Mouse (Mus musculus) forebrain, embryonic 13.5 days (tissue): ENCODE results near the gene Ccdc38. TPM values are rescaled to one million over a fixed set of nuclear protein-coding genes. Genes with fewer than 3 reads are reported as not detected.
"Not testable (repeated sequence)": the region's sequence is repeated elsewhere in the genome, so short reads cannot be mapped to it uniquely, and the experiment has no call there.

ENCODE experiments used
- ATAC-seq: fragments of 200-750 bp; cut with Nextera tagmentation; 2 replicates; pipeline ENCODE4 v1.8.0; 2017
- H3K27ac ChIP-seq: fragments of 300-500 bp; sonication (generic); 2 replicates; pipeline ENCODE4 v1.5.1; 2015; ENCODE audit warnings: inconsistent platforms, mild to moderate bottlenecking, moderate library complexity
- H3K27me3 ChIP-seq: fragments of 300-500 bp; sonication (generic); 2 replicates; pipeline ENCODE4 v1.6.1; 2015; ENCODE audit warnings: mild to moderate bottlenecking, inconsistent platforms
- H3K36me3 ChIP-seq: fragments of 300-500 bp; sonication (generic); 2 replicates; pipeline ENCODE4 v1.6.1; 2015; ENCODE audit warnings: mild to moderate bottlenecking, inconsistent platforms; ENCODE audit not compliant: poor library complexity, severe bottlenecking
- H3K4me1 ChIP-seq: fragments of 300-500 bp; sonication (generic); 2 replicates; pipeline ENCODE4 v1.6.1; 2015; ENCODE audit warnings: inconsistent platforms
- H3K4me2 ChIP-seq: fragments of 300-500 bp; sonication (generic); 2 replicates; pipeline ENCODE4 v1.6.1; 2015; ENCODE audit warnings: inconsistent platforms, mild to moderate bottlenecking, moderate library complexity
- H3K4me3 ChIP-seq: fragments of 300-500 bp; sonication (generic); 2 replicates; pipeline ENCODE4 v1.5.1; 2015; ENCODE audit warnings: mild to moderate bottlenecking, inconsistent platforms
- H3K9ac ChIP-seq: fragments of 300-500 bp; sonication (generic); 2 replicates; pipeline ENCODE4 v1.6.1; 2015; ENCODE audit warnings: mild to moderate bottlenecking, inconsistent platforms
- H3K9me3 ChIP-seq: fragments of 300-500 bp; sonication (generic); replicated peaks from 2 replicates; pipeline ENCODE4 v1.6.1; 2016; ENCODE audit warnings: inconsistent platforms
- WGBS: fragments of 180-500 bp; shearing (Covaris S2); methylation state at CpG from one replicate; pipeline ENCODE4 v1.1.7; 2015; 5-methylcytosine and 5-hydroxymethylcytosine counted together
- polyA plus RNA-seq: library from polyadenylated mRNA; unstranded; fragments of >200 nt; fragmentation: Nextera tagmentation; extraction: Ambion mirVana; gene quantifications from 2 replicates; pipeline ENCODE4 v1.2.1, GENCODE M21; 2015

The Ccdc38 gene
- polyA plus RNA-seq, 1 experiment from 2014 or later: 0.41 TPM

DNA sequence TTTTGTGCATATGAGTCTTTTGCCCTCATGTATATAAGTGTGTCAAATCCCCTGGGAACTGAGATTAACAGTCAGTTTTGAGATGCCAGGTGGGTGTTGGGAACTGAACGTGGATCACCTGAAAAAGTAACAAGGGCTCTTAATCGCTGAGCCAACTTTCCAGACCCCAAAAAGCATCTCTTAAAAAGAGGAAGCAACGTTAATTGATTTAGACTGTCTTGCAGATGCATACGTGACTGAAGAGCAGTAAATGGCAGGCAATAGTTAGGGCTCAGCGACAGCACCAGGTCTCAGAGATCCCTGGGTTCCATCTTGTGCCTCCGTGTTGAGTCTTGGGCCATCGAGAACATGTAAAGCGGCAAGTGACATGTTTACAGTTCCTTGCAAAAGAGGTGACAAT lies 12.2 kb downstream of the Ccdc38 start:
- Histone ChIP-seq H3K4me1 (no peaks in the 10 kb centered on the region), H3K27ac (no peak overlapping the region), H3K36me3 (no peaks in the 10 kb centered on the region), H3K9ac (no peak overlapping the region), H3K4me2 (no peak overlapping the region), H3K4me3 (no peak overlapping the region), H3K9me3 (no peaks in the 10 kb centered on the region), H3K27me3 (no peaks in the 10 kb centered on the region; the same call in 1 of the 2 replicates)
- WGBS: 85% methylated on average over 8 of the region's 8 CpGs
- no peak for ATAC-seq

DNA sequence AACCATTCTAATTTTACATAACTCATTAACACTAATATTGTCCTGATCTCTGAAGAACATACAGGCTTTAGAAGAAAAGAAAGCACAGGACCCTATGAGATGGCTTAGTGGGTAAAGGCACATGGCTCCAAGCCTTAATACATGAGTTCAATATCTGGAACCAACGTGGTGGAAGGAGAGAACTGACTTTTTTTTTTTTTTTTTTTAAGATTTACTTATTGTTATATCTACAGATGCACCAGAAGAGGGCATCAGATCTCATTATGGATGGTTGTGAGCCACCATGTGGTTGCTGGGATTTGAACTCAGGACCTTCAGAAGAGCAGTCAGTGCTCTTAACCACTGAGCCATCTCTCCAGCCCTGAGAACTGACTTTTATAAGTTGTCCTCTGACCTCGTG lies 17.5 kb downstream of the Ccdc38 start:
- not testable (repeated sequence) for H3K27ac ChIP-seq, H3K4me1 ChIP-seq, H3K27me3 ChIP-seq, H3K4me3 ChIP-seq, H3K9ac ChIP-seq, H3K9me3 ChIP-seq, ATAC-seq, H3K36me3 ChIP-seq, H3K4me2 ChIP-seq
- 71% methylated on average over 2 of the region's 2 CpGs for whole genome bisulfite sequencing

DNA sequence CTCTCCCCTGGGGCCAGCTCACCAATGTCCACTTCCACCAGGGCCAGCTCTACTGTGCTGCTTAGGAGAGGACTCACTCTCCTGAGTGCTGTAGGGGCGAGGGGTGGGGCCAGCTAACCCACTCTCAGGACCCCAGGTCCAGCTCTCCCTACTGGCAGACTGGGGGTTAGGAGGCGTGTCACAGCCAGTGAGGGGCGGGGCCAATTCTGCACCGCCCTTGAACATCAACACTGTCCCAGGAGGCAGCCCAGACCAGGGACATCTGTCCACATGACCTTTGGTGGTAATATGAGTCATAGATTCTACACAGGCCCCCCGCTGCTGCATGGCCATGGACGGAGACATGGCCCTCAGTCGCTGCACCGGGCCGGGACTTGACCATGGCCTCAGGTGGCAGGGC lies 19.4 kb downstream of the Ccdc38 start:
- no peaks in the 10 kb centered on the region for H3K9me3 ChIP-seq
- no peak overlapping the region for H3K27ac ChIP-seq
- H3K9ac ChIP-seq: no peak overlapping the region
- H3K36me3 ChIP-seq: no peaks in the 10 kb centered on the region
- H3K4me1 ChIP-seq: no peaks in the 10 kb centered on the region
- no peak for ATAC-seq
- H3K4me2 ChIP-seq: no peak overlapping the region
- H3K27me3 ChIP-seq: no peaks in the 10 kb centered on the region; the same call in 1 of the 2 replicates
- WGBS: 55% methylated on average over 9 of the region's 9 CpGs
- no peak overlapping the region for H3K4me3 ChIP-seq

DNA sequence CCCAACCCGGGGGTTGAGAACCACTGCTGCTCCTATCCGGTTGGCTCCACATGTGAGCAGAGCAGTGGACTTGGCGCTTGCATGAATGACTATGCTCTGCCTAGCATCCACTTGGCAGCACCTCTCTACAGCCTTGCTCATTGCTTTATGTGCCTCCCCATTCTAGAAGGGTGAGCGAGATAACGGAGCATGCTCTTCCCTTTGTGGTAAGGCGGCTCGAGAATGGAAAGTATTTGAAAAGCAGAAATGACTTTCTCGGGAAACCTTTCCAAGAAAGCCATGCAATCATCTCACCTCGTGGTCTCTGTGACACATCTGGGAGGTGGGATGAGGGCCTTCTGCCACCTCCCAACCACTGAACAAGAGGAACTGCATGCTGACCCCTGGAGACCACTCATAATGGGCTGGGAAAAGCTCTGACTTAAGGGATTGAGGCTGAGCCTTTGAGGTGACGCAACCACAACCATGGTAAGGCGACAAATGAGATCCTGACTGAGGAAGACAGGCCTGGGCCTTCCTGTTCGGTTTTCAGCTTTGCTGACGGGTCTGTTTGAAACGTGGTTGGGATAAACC lies 24.2 kb downstream of the Ccdc38 start:
- ATAC-seq: no peak
- Histone ChIP-seq H3K4me1 (no peaks in the 10 kb centered on the region), H3K9ac (no peak overlapping the region), H3K36me3 (no peaks in the 10 kb centered on the region), H3K4me3 (no peak overlapping the region), H3K27me3 (no peaks in the 10 kb centered on the region), H3K9me3 (no peaks in the 10 kb centered on the region), H3K27ac (no peak overlapping the region), H3K4me2 (no peak overlapping the region)
- 92% methylated on average over 14 of the region's 14 CpGs for WGBS

DNA sequence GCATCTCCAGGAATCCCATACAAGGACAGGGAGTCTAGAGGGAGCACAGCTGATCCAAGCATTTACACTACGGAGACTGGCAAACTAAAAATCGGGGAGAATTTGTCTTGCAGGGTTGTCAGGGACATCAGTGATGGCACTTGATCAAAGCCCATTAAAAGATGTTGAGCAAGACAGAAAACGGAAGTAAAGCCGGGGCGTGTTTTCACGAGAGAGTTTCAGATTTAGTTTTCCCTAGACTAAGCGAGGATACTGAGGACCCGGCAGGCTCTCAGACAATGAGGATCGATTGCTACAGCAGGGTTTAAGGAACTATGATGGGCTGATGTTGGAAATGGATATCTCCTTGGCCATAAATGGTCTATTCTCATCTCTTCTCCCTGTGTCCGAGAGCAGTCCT lies 26.6 kb downstream of the Ccdc38 start:
- ATAC-seq: no peak
- H3K4me1 ChIP-seq: no peaks in the 10 kb centered on the region
- 94% methylated on average over 10 of the region's 10 CpGs for WGBS

DNA sequence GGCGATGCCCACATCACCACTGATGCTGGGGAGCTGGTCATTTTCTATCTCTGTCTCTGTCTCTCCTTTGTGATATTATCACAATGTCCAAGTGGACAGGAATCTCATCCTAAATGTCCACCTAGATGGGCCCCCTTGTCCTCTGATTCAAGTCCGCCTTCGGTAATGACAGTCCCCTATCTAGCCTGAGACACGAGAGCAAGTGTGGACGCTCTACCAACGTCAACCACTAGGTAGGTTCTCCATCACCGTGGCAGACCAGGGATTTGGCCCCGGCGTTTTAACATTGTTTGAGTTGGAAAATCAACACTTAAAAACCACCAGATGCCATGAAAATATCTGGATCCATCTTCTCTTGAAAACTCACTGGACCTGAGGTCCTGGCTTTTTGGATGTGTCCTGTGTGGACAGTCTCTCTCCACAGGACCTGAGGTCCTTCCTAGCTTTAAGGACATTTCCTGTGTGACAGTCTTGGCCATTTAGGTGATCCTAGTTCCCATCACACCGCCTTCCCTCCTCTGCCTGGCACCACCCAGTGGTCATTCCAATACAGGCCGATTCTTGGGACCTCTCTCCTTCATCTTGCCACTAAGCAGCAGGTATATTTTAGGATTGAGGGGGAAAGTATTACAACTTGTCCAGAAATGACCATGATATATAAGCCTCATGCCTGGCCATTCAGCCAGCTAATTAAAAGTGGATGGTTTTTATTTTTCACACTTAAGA lies 27.6 kb downstream of the Ccdc38 start:
- Histone ChIP-seq H3K27me3 (no peaks in the 10 kb centered on the region), H3K9ac (no peak overlapping the region), H3K4me1 (no peaks in the 10 kb centered on the region), H3K36me3 (no peaks in the 10 kb centered on the region), H3K27ac (no peak overlapping the region), H3K4me2 (no peak overlapping the region), H3K9me3 (no peaks in the 10 kb centered on the region), H3K4me3 (no peak overlapping the region)
- WGBS: 89% methylated on average over 11 of the region's 11 CpGs
- no peak for ATAC-seq

More for the DNA sequence above, 26.6 kb downstream of the Ccdc38 start:
- no peak overlapping the region for H3K4me2 ChIP-seq
- no peak overlapping the region for H3K4me3 ChIP-seq
- H3K27ac ChIP-seq: no peak overlapping the region
- no peaks in the 10 kb centered on the region for H3K9me3 ChIP-seq
- H3K9ac ChIP-seq: no peak overlapping the region
- no peaks in the 10 kb centered on the region for H3K36me3 ChIP-seq
- no peaks in the 10 kb centered on the region for H3K27me3 ChIP-seq

DNA sequence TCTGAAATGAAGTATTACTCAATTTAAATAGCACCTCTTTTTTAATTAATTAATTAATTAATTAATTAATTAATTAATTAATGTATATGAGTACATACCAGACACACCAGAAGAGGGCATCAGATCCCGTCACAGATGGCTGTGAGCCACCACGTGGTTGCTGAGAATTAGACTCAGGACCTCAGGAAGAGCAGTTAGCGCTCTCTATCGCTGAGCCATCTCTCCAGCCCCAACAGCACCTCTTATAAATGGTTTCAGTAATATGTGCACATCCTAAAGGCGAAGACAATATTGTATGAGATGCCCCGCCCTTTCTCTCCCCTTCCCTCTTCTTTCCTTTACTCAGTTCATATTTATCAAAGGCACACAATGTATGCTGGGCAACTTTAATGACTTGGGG lies 28.2 kb downstream of the Ccdc38 start:
- H3K4me2 ChIP-seq: no peak overlapping the region
- no peaks in the 10 kb centered on the region for H3K9me3 ChIP-seq
- no peak overlapping the region for H3K4me3 ChIP-seq
- no peak for ATAC-seq
- H3K27me3 ChIP-seq: no peaks in the 10 kb centered on the region
- WGBS: 86% methylated on average over 6 of the region's 6 CpGs
- no peaks in the 10 kb centered on the region for H3K4me1 ChIP-seq
- no peaks in the 10 kb centered on the region for H3K36me3 ChIP-seq
- no peak overlapping the region for H3K9ac ChIP-seq
- H3K27ac ChIP-seq: no peak overlapping the region

DNA sequence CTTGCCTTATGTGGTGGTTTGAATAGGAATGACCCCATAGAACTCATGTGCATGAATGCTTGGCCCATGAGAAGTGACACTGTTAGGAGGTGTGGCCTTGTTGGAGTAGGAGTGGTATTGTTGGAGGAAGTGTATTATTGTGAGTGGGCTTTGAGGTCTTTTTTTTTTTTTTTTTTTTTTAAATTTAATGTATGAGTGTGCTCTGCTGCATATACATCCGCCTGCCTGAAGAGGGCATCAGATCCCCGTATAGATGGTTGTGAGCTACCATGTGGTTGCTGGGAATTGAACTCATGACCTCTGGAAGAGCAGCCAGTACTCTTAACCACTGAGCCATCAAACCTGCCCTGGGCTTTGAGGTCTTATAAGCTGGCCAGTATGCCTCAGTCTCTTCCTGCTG lies 31.8 kb downstream of the Ccdc38 start:
- no peak for ATAC-seq
- H3K27ac ChIP-seq: no peak overlapping the region
- no peak overlapping the region for H3K4me2 ChIP-seq
- no peaks in the 10 kb centered on the region for H3K9me3 ChIP-seq
- H3K36me3 ChIP-seq: no peaks in the 10 kb centered on the region
- H3K4me1 ChIP-seq: no peaks in the 10 kb centered on the region
- H3K9ac ChIP-seq: no peak overlapping the region
- no peak overlapping the region for H3K4me3 ChIP-seq
- 46% methylated on average over 2 of the region's 2 CpGs for WGBS
- no peaks in the 10 kb centered on the region for H3K27me3 ChIP-seq

DNA sequence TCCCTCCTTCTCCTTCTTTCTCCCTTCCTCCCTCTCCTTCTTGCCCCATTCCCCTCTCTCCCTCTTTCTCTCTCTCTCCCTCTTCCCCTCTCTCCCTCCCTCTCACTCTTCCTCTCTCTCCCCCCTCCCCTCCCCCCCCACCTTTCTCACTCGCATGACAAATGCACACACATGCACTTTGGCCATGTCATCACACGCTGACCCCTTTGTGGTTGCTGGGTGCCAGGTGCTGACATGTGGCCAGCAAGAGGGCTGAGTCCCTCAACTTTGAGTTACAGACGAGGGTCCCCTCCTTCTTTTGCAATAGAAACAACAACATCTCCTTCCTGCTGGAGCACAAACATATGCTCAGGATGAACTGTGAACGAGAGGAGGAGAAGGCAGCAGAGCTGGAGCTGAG lies 34.5 kb downstream of the Ccdc38 start:
- no peak overlapping the region for H3K4me2 ChIP-seq
- H3K4me3 ChIP-seq: no peak overlapping the region
- H3K27me3 ChIP-seq: no peaks in the 10 kb centered on the region
- no peaks in the 10 kb centered on the region for H3K9me3 ChIP-seq
- H3K27ac ChIP-seq: no peak overlapping the region
- ATAC-seq: no peak
- no peaks in the 10 kb centered on the region for H3K4me1 ChIP-seq
- H3K36me3 ChIP-seq: no peaks in the 10 kb centered on the region
- WGBS: 62% methylated on average over 4 of the region's 4 CpGs
- no peak overlapping the region for H3K9ac ChIP-seq

DNA sequence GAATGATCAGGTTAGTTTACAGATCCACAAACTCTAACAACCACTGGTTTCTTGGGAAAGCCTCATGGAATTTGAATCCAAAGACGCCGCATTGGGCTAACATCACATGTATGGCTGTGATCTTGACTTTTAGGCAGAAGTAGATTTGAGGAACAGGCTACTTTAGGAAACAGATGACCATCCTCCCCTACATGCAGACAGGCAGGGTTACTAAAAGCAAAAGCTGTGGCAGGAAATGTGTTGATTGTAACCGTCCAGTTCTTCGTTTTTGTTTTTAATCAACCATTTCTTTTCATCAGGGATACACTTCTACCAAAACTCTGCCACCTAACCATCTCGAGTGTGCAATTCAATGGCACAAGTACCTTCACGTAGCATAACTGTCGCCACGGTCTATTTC lies 35.5 kb downstream of the Ccdc38 start:
- Histone ChIP-seq H3K9me3 (no peaks in the 10 kb centered on the region), H3K4me3 (no peak overlapping the region), H3K9ac (no peak overlapping the region), H3K4me2 (no peak overlapping the region), H3K36me3 (peaks cover 2% of the 10 kb centered on the region; the same call in 1 of the 2 replicates), H3K27me3 (no peaks in the 10 kb centered on the region), H3K27ac (no peak overlapping the region), H3K4me1 (no peaks in the 10 kb centered on the region)
- no peak for ATAC-seq
- WGBS: 94% methylated on average over 8 of the region's 8 CpGs

DNA sequence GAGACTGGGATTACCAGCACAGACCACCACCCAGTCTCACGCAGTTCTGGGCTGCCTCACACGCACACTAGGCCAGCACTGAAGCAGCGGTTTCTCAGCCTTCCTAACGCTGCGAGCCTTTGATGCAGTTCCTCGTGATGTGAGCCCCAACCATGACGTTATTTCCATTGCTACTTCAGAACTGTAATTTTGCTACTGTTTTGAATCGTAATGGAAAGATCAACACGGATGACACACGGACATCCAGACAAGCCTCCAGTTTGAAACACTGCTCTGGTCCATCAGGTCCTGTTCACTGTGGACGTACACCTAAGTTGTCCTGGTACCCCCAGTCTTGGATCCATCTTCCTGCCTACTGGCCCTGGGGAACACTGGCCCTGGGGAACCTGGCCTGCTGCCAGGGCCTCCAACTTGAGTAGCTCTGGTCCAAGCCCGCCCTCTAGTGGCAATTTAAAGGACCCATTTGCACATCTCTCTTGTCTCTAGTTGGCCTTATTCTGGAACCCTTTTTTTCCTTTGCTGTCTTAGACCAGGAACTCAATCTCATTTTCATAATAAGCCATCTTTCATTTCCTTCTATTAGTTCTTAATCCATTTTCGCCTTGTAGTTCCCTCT lies 36.9 kb downstream of the Ccdc38 start:
- ATAC-seq: peak; percentile 33; the same call in 1 of the 2 replicates
- H3K9ac ChIP-seq: no peak overlapping the region
- WGBS: 68% methylated on average over 13 of the region's 13 CpGs

DNA sequence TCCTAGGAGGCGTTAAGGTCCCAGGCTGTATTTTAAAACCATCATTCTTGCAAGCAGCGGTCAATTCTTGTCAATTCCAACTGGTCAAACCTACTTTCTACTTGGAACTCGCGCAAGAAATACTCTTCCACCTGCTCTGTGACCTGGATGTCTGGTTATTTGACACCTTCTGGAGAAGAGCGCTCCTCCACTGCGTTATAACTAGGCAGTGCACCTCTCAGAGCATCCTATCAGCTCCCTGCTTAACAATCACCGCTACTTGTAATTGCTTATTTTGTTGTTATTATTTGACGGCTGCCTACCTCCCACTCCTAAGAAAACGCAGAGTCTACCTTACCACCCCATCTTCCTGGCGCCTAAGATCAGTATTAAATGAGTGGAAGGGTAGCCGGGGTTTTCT lies 48.4 kb downstream of the Ccdc38 start:
- no peaks in the 10 kb centered on the region for H3K9me3 ChIP-seq
- peak overlapping the region; percentile 89 for H3K9ac ChIP-seq
- H3K4me3 ChIP-seq: peak overlapping the region; percentile 76
- H3K36me3 ChIP-seq: peaks cover 32% of the 10 kb centered on the region
- WGBS: 3% methylated on average over 11 of the region's 11 CpGs
- H3K4me2 ChIP-seq: peak overlapping the region; percentile 94
- ATAC-seq: peak; percentile 19
- peak overlapping the region; percentile 75 for H3K27ac ChIP-seq
- peaks cover 21% of the 10 kb centered on the region for H3K4me1 ChIP-seq
- no peaks in the 10 kb centered on the region for H3K27me3 ChIP-seq

More for the DNA sequence above, 36.9 kb downstream of the Ccdc38 start:
- H3K36me3 ChIP-seq: peaks cover 15% of the 10 kb centered on the region
- H3K27ac ChIP-seq: no peak overlapping the region
- H3K4me3 ChIP-seq: no peak overlapping the region
- no peak overlapping the region for H3K4me2 ChIP-seq
- no peaks in the 10 kb centered on the region for H3K4me1 ChIP-seq
- H3K27me3 ChIP-seq: no peaks in the 10 kb centered on the region
- H3K9me3 ChIP-seq: no peaks in the 10 kb centered on the region
